Mouse (Mus musculus): Measurements from ENCODE around the gene Syt9. TPM values are rescaled to one million over a fixed set of nuclear protein-coding genes. Genes with fewer than 3 reads are reported as not detected.
"Not testable (repeated sequence)": the region's sequence is repeated elsewhere in the genome, so short reads cannot be mapped to it uniquely, and the experiment has no call there.

Gene Syt9
- polyA plus RNA-seq, 1 experiment from 2014 or later, result 3.9 TPM

GRCm38 (mm10) chr7:107485709-107486108 lies 115.2 kb downstream of the Syt9 start:
- WGBS, result 89% methylated on average over 2 of the region's 2 CpGs

DNA sequence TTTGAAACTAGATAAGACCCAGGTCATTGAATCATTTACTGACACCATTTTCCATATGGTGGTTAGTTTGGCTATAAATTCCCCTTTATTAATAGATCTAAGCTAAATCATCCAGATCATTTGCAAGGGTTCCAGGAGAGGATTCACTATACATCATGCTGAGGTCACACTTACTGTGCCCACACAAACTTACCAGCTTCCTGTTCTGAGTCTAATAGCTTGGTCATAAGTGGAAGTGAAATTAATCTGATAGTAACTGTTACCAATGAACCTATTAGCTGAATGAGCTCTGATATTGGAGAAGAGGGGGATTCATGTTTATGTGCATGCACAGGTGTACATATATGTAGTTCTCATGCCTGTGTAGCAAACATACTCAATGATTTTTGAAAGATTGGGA lies 124.9 kb downstream of the Syt9 start:
- H3K27me3 ChIP-seq (ENCODE audit: control insufficient read depth, insufficient read depth, low read length), result no peaks in the 10 kb centered on the region
- H3K4me2 ChIP-seq, result no peak overlapping the region
- no peaks in the 10 kb centered on the region for H3K36me3 ChIP-seq (ENCODE audit: control insufficient read depth, insufficient read depth, low read length)
- no peaks in the 10 kb centered on the region for H3K9me3 ChIP-seq (ENCODE audit: control insufficient read depth, low read length)
- H3K9ac ChIP-seq (ENCODE audit: low read length), result no peak overlapping the region
- ATAC-seq (ENCODE audit: low FRiP score) (no peak), DNase-seq (ENCODE audit: low spot score, missing footprints) (no peak)
- no peak overlapping the region for H3K27ac ChIP-seq (ENCODE audit: low read depth, low read length)
- H3K4me1 ChIP-seq (ENCODE audit: control insufficient read depth, insufficient read depth, low read length), result no peaks in the 10 kb centered on the region
- H3K4me3 ChIP-seq (ENCODE audit: low read depth, low read length), result no peak overlapping the region

More at GRCm38 (mm10) chr7:107485709-107486108, 115.2 kb downstream of the Syt9 start:
- not testable (repeated sequence) for DNase-seq (ENCODE audit: low spot score, missing footprints); ATAC-seq (ENCODE audit: low FRiP score); H3K4me3 ChIP-seq (ENCODE audit: low read depth, low read length); H3K36me3 ChIP-seq (ENCODE audit: control insufficient read depth, insufficient read depth, low read length); H3K9ac ChIP-seq (ENCODE audit: low read length); H3K4me2 ChIP-seq; H3K27me3 ChIP-seq (ENCODE audit: control insufficient read depth, insufficient read depth, low read length); H3K9me3 ChIP-seq (ENCODE audit: control insufficient read depth, low read length); H3K27ac ChIP-seq (ENCODE audit: low read depth, low read length); H3K4me1 ChIP-seq (ENCODE audit: control insufficient read depth, insufficient read depth, low read length)

DNA sequence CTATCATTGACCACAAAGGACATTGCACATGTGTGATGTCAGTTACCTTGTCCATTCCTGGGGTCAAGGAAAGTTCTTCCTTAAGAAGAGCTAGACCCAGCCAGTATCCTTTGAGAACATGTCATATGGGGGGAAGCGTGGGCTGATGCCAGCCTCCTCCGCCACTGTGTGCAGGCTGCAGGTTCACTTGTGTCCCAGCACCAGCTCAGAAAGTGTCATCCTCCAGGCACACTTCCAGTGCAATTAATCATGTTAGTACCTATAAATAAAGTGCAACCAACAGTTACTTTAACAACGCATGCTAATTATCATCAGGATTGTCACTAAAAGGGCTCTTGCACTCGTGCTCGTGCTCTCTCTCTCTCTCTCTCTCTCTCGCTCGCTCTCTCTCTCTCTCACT lies 126.4 kb downstream of the Syt9 start:
- Histone ChIP-seq H3K4me2 (no peak overlapping the region), H3K4me1 (ENCODE audit: control insufficient read depth, insufficient read depth, low read length) (no peaks in the 10 kb centered on the region), H3K36me3 (ENCODE audit: control insufficient read depth, insufficient read depth, low read length) (no peaks in the 10 kb centered on the region), H3K9ac (ENCODE audit: low read length) (no peak overlapping the region), H3K27me3 (ENCODE audit: control insufficient read depth, insufficient read depth, low read length) (no peaks in the 10 kb centered on the region), H3K27ac (ENCODE audit: low read depth, low read length) (no peak overlapping the region), H3K4me3 (ENCODE audit: low read depth, low read length) (no peak overlapping the region), H3K9me3 (ENCODE audit: control insufficient read depth, low read length) (no peaks in the 10 kb centered on the region)
- DNase-seq (ENCODE audit: low spot score, missing footprints) (no peak), ATAC-seq (ENCODE audit: low FRiP score) (no peak)
- WGBS, result 88% methylated on average over 7 of the region's 7 CpGs

DNA sequence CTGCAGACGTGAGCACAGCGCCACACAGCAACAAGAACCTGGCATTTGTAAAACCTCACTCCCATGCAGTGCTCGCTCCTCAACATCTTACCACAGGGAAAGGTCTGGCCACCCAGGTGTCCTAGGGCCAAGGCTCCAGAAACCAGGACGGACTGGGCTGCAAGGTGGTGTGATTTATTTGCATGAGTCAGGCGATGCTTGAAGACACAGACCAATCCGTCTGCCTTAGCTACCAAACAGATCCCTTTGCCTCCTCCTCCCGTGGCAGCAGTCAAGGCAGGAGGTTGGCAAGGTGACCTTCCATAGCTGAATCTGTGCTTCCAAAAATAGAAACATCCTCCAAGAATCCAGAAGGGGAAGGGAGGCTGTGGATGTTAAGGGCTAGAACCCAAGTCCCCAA lies 130.1 kb downstream of the Syt9 start:
- 84% methylated on average over 7 of the region's 7 CpGs for WGBS

DNA sequence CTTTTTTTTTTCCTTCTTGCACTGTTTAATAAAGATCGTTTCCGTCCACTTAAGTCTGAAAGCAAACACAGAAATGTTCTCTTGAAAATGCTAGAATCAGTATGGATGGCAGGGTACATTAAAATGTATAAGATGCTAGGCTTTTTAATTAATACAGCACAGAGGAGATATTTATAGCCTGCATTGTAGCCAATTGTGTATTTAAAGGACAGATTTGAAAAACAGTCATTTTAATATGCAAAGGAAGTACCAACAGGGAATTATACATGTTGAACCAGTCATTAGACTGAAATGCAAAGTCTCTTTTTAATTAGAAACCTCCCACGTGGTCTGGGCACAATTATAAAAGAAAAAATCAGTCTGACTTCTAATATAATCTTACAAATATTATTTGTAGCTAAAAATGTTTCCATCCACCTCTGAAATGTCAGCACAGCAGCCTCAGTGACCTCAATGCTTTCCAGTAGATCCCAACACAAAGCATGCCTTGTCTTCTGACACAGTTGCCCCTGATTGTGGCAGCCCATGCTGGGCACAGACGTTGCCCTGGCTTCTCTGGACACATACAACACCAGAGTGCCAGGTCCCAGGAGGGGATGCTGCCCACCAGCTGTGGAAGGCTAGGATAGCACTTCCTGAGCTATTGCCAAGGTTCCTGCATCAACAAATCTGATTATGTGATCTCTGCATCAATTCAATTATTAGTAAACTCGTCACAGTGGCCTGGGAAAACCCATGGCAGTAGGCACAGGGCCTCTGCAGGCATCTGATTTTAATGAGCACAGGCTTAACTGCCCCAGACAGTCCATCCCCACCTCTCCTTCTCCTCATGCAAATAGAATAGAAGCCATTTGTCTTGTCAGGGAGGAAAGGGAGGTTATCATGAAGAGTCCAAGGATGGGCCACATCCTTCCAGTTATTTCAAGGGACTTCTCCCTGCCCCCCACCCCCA lies 134.5 kb downstream of the Syt9 start:
- H3K27me3 ChIP-seq (ENCODE audit: control insufficient read depth, insufficient read depth, low read length), result no peaks in the 10 kb centered on the region
- H3K4me2 ChIP-seq, result no peak overlapping the region
- H3K36me3 ChIP-seq (ENCODE audit: control insufficient read depth, insufficient read depth, low read length), result no peaks in the 10 kb centered on the region
- H3K9ac ChIP-seq (ENCODE audit: low read length), result no peak overlapping the region
- ATAC-seq (ENCODE audit: low FRiP score) (no peak), DNase-seq (ENCODE audit: low spot score, missing footprints) (no peak)
- H3K4me1 ChIP-seq (ENCODE audit: control insufficient read depth, insufficient read depth, low read length), result no peaks in the 10 kb centered on the region
- no peaks in the 10 kb centered on the region for H3K9me3 ChIP-seq (ENCODE audit: control insufficient read depth, low read length)
- H3K4me3 ChIP-seq (ENCODE audit: low read depth, low read length), result no peak overlapping the region
- H3K27ac ChIP-seq (ENCODE audit: low read depth, low read length), result no peak overlapping the region
- WGBS, result 70% methylated on average over 5 of the region's 5 CpGs

More for the DNA sequence above, 130.1 kb downstream of the Syt9 start:
- no peaks in the 10 kb centered on the region for H3K27me3 ChIP-seq (ENCODE audit: control insufficient read depth, insufficient read depth, low read length)
- no peaks in the 10 kb centered on the region for H3K9me3 ChIP-seq (ENCODE audit: control insufficient read depth, low read length)
- no peaks in the 10 kb centered on the region for H3K4me1 ChIP-seq (ENCODE audit: control insufficient read depth, insufficient read depth, low read length)
- no peak overlapping the region for H3K4me2 ChIP-seq
- H3K9ac ChIP-seq (ENCODE audit: low read length), result no peak overlapping the region
- no peak for DNase-seq (ENCODE audit: low spot score, missing footprints)
- ATAC-seq (ENCODE audit: low FRiP score), result no peak
- H3K27ac ChIP-seq (ENCODE audit: low read depth, low read length), result no peak overlapping the region
- H3K36me3 ChIP-seq (ENCODE audit: control insufficient read depth, insufficient read depth, low read length), result no peaks in the 10 kb centered on the region
- H3K4me3 ChIP-seq (ENCODE audit: low read depth, low read length), result no peak overlapping the region

DNA sequence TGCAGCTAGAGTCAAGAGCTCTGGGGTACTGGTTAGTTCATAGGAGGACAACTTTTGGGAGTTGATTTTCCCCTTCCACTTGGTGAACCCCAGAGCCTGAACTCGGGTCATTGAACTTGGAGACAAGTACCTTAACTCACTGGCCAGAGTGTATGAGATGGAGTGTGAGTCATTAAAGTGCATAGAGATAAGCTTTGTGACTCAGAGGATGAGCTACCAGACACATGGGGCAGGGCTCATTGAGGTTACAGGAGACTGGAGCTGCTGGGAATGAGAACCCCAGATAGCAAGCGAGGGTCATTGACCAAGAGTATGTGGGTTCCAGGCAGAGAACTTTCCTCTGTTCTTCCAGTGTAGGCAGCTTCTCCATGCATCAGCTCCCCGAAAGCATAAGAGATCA lies 137.4 kb downstream of the Syt9 start:
- Histone ChIP-seq H3K9me3 (ENCODE audit: control insufficient read depth, low read length) (no peaks in the 10 kb centered on the region), H3K27me3 (ENCODE audit: control insufficient read depth, insufficient read depth, low read length) (no peaks in the 10 kb centered on the region), H3K4me2 (no peak overlapping the region), H3K27ac (ENCODE audit: low read depth, low read length) (no peak overlapping the region), H3K36me3 (ENCODE audit: control insufficient read depth, insufficient read depth, low read length) (no peaks in the 10 kb centered on the region), H3K4me3 (ENCODE audit: low read depth, low read length) (no peak overlapping the region), H3K4me1 (ENCODE audit: control insufficient read depth, insufficient read depth, low read length) (no peaks in the 10 kb centered on the region), H3K9ac (ENCODE audit: low read length) (no peak overlapping the region)
- no peak for DNase-seq (ENCODE audit: low spot score, missing footprints)
- 89% methylated on average over 3 of the region's 3 CpGs for WGBS
- ATAC-seq (ENCODE audit: low FRiP score), result no peak

DNA sequence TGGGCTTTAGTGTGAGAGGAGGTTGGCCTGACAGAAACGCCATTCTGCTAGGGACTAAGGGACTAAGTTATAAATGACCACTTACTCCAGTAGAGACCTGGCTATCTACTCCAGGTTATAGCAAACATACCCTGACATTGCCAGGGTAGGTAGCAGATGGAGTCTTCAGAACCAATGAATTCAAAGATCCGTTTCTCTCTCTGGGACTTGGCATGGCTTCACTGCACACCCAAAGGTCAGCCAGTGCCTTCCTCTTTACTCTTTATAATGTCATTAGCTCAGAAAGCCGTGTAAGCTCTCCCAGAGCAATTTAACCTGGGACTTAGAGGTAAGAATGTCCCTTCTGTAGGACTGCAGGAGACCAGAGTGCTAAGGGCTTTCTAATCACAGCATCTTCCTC lies 139.2 kb downstream of the Syt9 start:
- Histone ChIP-seq H3K36me3 (ENCODE audit: control insufficient read depth, insufficient read depth, low read length) (no peaks in the 10 kb centered on the region), H3K9ac (ENCODE audit: low read length) (no peak overlapping the region), H3K4me2 (no peak overlapping the region), H3K27me3 (ENCODE audit: control insufficient read depth, insufficient read depth, low read length) (no peaks in the 10 kb centered on the region), H3K4me1 (ENCODE audit: control insufficient read depth, insufficient read depth, low read length) (no peaks in the 10 kb centered on the region), H3K9me3 (ENCODE audit: control insufficient read depth, low read length) (no peaks in the 10 kb centered on the region), H3K4me3 (ENCODE audit: low read depth, low read length) (no peak overlapping the region), H3K27ac (ENCODE audit: low read depth, low read length) (no peak overlapping the region)
- DNase-seq (ENCODE audit: low spot score, missing footprints) (no peak), ATAC-seq (ENCODE audit: low FRiP score) (no peak)
- WGBS, result 78% methylated on average over 3 of the region's 3 CpGs

DNA sequence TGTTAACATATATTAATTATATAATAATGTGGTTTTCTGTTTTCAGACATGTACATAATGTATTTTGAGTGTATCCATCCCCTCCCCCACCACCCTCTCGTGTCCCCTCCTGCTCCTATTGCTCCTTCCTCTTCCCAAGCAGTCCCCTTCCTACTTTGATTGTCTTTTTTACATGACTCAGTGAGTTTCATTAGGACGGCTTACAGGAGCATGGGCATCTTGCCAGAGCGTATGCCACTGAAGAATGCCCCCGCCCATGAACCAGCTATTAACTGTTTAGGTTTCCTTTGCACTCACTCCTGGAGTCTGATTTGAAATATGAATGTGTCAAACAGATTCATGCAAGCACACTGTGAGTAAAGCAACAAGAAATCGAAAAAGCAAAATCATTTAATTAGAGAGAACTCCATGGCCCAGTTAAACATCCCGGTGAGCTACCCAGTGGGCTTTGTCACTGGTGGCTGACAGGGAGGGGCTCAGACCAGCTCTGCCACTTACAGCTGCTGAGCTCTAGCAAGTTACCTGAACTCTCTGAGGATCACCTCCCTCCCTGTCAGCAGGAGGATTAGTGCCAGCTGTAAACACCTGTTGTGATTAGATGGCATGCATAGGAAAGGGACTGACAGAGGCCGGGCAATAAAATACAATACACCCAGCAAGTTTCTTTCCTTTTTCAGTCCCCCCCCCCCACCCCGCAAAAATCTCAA lies 146.3 kb downstream of the Syt9 start:
- Histone ChIP-seq H3K27ac (ENCODE audit: low read depth, low read length) (no peak overlapping the region), H3K9ac (ENCODE audit: low read length) (no peak overlapping the region), H3K36me3 (ENCODE audit: control insufficient read depth, insufficient read depth, low read length) (no peaks in the 10 kb centered on the region), H3K9me3 (ENCODE audit: control insufficient read depth, low read length) (no peaks in the 10 kb centered on the region), H3K4me1 (ENCODE audit: control insufficient read depth, insufficient read depth, low read length) (no peaks in the 10 kb centered on the region), H3K27me3 (ENCODE audit: control insufficient read depth, insufficient read depth, low read length) (no peaks in the 10 kb centered on the region), H3K4me3 (ENCODE audit: low read depth, low read length) (no peak overlapping the region), H3K4me2 (no peak overlapping the region)
- DNase-seq (ENCODE audit: low spot score, missing footprints), result no peak
- ATAC-seq (ENCODE audit: low FRiP score), result peak; percentile 59; the same call in 1 of the 2 replicates
- 76% methylated on average over 8 of the region's 8 CpGs for WGBS
